Mouse (Mus musculus): ENCODE results near the gene Slc25a39.

DNA sequence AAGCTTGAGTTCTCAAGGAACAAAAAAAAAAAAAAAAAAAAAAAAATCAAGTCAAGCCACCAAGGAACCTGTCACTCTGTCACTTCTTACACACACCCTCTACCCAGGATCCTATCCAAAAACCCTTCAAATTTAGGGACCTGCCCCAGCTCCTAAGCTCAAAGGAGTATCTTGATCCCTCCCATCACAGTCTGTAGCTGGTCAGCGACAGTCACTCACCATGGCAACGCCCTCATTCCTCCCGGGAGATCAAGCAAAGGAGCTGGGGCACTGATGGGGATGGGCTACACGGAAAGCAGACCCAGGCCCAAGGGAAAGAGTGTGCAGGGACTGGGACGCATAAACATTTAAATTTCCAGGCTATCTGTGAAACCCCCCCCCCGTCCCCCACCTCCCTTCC, 37.0 kb upstream of the Slc25a39 start:
- TF ChIP-seq CTCF (IDR thresholded peaks at IDR 0.05; ENCODE audit: insufficient read depth, low read length): no peak
- TF ChIP-seq POLR2A (IDR thresholded peaks at IDR 0.05; ENCODE audit: borderline replicate concordance, extremely low read depth, low read depth, low read length): no peak
